Mouse (Mus musculus) ES-Bruce4 (cell line): ENCODE measurements around the gene Ubac2.

Experiments
- CTCF ChIP-seq: IDR thresholded peaks from one replicate; pipeline ENCODE4 v1.8.1; 2011; ENCODE audit warnings: low read depth, low read length
- EP300 ChIP-seq: IDR thresholded peaks from 2 replicates; pipeline ENCODE4 v1.6.1; 2011; ENCODE audit warnings: low read depth, low read length; ENCODE audit not compliant: insufficient read depth
- POLR2A ChIP-seq: IDR thresholded peaks from one replicate; pipeline ENCODE4 v1.8.1; 2011; ENCODE audit warnings: low read length; ENCODE audit not compliant: insufficient read depth

- TF ChIP-seq POLR2A = no peak
- no peak for TF ChIP-seq CTCF
- no peak for TF ChIP-seq EP300
Measured at GRCm38 (mm10) chr14:121947966-121948365, 69.5 kb downstream of the Ubac2 start.
